Mouse (Mus musculus): ENCODE results near the gene Il13. TPM values are rescaled to one million over a fixed set of nuclear protein-coding genes. Genes with fewer than 3 reads are reported as not detected.

The Il13 gene
- polyA plus RNA-seq (2014; fragmentation: Nextera tagmentation; extraction: Ambion mirVana) = not detected in 2 replicates

GRCm38 (mm10) chr11:53634556-53634955 lies at the start of gene Il13:
Gene Il13 (minus strand): TSS chr11:53634702.
- no peaks in the 10 kb centered on the region for H3K9me3 ChIP-seq (ENCODE audit: control insufficient read depth, low read length)
- 92% methylated on average over 8 of the region's 8 CpGs for WGBS
- 0 out of 2 replicates have a peak, but pooled peaks cover 2% of the 10 kb centered on the region for H3K4me1 ChIP-seq (ENCODE audit: control insufficient read depth, insufficient read depth, low read length)
- ATAC-seq (ENCODE audit: low FRiP score, low TSS enrichment) (no peak), DNase-seq (no peak)
- no peak within 1 kb of the TSS for H3K4me2 ChIP-seq (ENCODE audit: low read length)
- H3K27me3 ChIP-seq (ENCODE audit: control insufficient read depth, insufficient read depth, low read length) = peaks cover 18% of the 10 kb centered on the region
- H3K9ac ChIP-seq (replicated peaks; ENCODE audit: low read length) = no peak within 1 kb of the TSS
- H3K27ac ChIP-seq (replicated peaks; ENCODE audit: low read depth, low read length) = no peak within 1 kb of the TSS
- H3K36me3 ChIP-seq (ENCODE audit: control insufficient read depth, insufficient read depth, low read length) = no peaks in the 10 kb centered on the region
- no peak within 1 kb of the TSS for H3K4me3 ChIP-seq (replicated peaks; ENCODE audit: low read depth, low read length)

GRCm38 (mm10) chr11:53682994-53683530 lies 48.6 kb upstream of the Il13 start:
- Histone ChIP-seq H3K4me1 (ENCODE audit: control insufficient read depth, insufficient read depth, low read length) (no peaks in the 10 kb centered on the region), H3K4me2 (ENCODE audit: low read length) (no peak overlapping the region), H3K27me3 (ENCODE audit: control insufficient read depth, insufficient read depth, low read length) (no peaks in the 10 kb centered on the region), H3K36me3 (ENCODE audit: control insufficient read depth, insufficient read depth, low read length) (peaks cover 23% of the 10 kb centered on the region), H3K9ac (replicated peaks; ENCODE audit: low read length) (no peak overlapping the region), H3K4me3 (replicated peaks; ENCODE audit: low read depth, low read length) (no peak overlapping the region), H3K9me3 (ENCODE audit: control insufficient read depth, low read length) (no peaks in the 10 kb centered on the region), H3K27ac (replicated peaks; ENCODE audit: low read depth, low read length) (no peak overlapping the region)
- ATAC-seq (ENCODE audit: low FRiP score, low TSS enrichment) (no peak), DNase-seq (no peak)
- WGBS = 95% methylated on average over 9 of the region's 9 CpGs

- no peaks in the 10 kb centered on the region for H3K9me3 ChIP-seq (ENCODE audit: control insufficient read depth, low read length)
- WGBS = 87% methylated on average over 2 of the region's 2 CpGs
- no peak overlapping the region for H3K9ac ChIP-seq (replicated peaks; ENCODE audit: low read length)
- no peak overlapping the region for H3K4me2 ChIP-seq (ENCODE audit: low read length)
- H3K36me3 ChIP-seq (ENCODE audit: control insufficient read depth, insufficient read depth, low read length) = peaks cover 27% of the 10 kb centered on the region
- H3K27ac ChIP-seq (replicated peaks; ENCODE audit: low read depth, low read length) = no peak overlapping the region
- ATAC-seq (ENCODE audit: low FRiP score, low TSS enrichment) (no peak), DNase-seq (no peak)
- H3K4me1 ChIP-seq (ENCODE audit: control insufficient read depth, insufficient read depth, low read length) = no peaks in the 10 kb centered on the region
- no peak overlapping the region for H3K4me3 ChIP-seq (replicated peaks; ENCODE audit: low read depth, low read length)
- no peaks in the 10 kb centered on the region for H3K27me3 ChIP-seq (ENCODE audit: control insufficient read depth, insufficient read depth, low read length)
These were observed 47.7 kb upstream of the Il13 start for GRCm38 (mm10) chr11:53682170-53682569.

- Histone ChIP-seq H3K4me3 (replicated peaks; ENCODE audit: low read depth, low read length) (no peak overlapping the region), H3K4me2 (ENCODE audit: low read length) (no peak overlapping the region), H3K27ac (replicated peaks; ENCODE audit: low read depth, low read length) (no peak overlapping the region), H3K9me3 (ENCODE audit: control insufficient read depth, low read length) (no peaks in the 10 kb centered on the region), H3K9ac (replicated peaks; ENCODE audit: low read length) (no peak overlapping the region), H3K36me3 (ENCODE audit: control insufficient read depth, insufficient read depth, low read length) (peaks cover 27% of the 10 kb centered on the region), H3K4me1 (ENCODE audit: control insufficient read depth, insufficient read depth, low read length) (no peaks in the 10 kb centered on the region), H3K27me3 (ENCODE audit: control insufficient read depth, insufficient read depth, low read length) (no peaks in the 10 kb centered on the region)
- WGBS = 92% methylated on average over 2 of the region's 2 CpGs
- DNase-seq (no peak), ATAC-seq (ENCODE audit: low FRiP score, low TSS enrichment) (no peak)
These were observed 47.2 kb upstream of the Il13 start for GRCm38 (mm10) chr11:53681686-53682085.

DNA sequence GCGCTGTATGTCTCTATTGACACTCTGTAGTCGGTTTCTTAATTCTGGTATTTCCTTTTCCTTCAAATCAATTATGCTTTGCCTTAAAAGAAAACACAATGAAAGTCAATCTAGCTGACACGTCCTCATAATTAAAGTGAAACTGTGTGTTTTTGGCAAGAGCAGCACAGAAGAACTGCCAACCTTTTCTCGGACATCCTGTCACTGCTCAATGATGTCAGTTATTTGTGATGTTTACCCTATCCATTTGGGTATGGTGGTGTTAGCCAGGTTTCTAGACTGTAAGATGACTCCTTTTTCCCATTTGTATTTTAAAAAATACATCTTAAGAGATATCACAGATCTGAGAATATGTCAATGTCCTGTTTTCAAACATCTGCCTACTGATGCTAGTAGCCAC lies 45.6 kb upstream of the Il13 start:
- Histone ChIP-seq H3K9ac (replicated peaks; ENCODE audit: low read length) (no peak overlapping the region), H3K27ac (replicated peaks; ENCODE audit: low read depth, low read length) (no peak overlapping the region), H3K27me3 (ENCODE audit: control insufficient read depth, insufficient read depth, low read length) (no peaks in the 10 kb centered on the region), H3K9me3 (ENCODE audit: control insufficient read depth, low read length) (no peaks in the 10 kb centered on the region), H3K4me1 (ENCODE audit: control insufficient read depth, insufficient read depth, low read length) (no peaks in the 10 kb centered on the region), H3K36me3 (ENCODE audit: control insufficient read depth, insufficient read depth, low read length) (peaks cover 25% of the 10 kb centered on the region), H3K4me2 (ENCODE audit: low read length) (no peak overlapping the region), H3K4me3 (replicated peaks; ENCODE audit: low read depth, low read length) (no peak overlapping the region)
- whole genome bisulfite sequencing = 92% methylated on average over 4 of the region's 4 CpGs
- DNase-seq (no peak), ATAC-seq (ENCODE audit: low FRiP score, low TSS enrichment) (no peak)

DNA sequence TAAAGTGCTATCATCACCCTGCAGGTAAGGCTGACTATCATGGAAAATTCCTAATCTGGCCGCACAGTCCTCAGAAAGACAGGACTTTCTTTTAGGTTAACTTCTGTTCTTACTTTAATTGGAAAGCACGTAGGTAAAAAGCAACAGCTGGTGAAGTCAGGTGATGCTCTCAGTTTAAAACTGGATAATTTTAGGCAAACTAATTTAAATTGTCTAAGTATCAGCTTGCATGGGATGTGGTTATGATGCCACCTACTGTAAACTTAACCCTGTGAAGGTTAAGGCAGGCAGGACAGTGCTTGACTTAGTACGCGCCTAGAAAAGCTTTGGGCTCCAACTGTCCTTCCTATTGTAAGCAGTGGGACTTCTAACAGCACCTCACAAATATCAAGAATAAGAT lies 36.9 kb upstream of the Il13 start:
- peaks cover 34% of the 10 kb centered on the region for H3K36me3 ChIP-seq (ENCODE audit: control insufficient read depth, insufficient read depth, low read length)
- H3K27me3 ChIP-seq (ENCODE audit: control insufficient read depth, insufficient read depth, low read length) = no peaks in the 10 kb centered on the region
- no peaks in the 10 kb centered on the region for H3K9me3 ChIP-seq (ENCODE audit: control insufficient read depth, low read length)
- no peak overlapping the region for H3K4me2 ChIP-seq (ENCODE audit: low read length)
- no peak overlapping the region for H3K27ac ChIP-seq (replicated peaks; ENCODE audit: low read depth, low read length)
- no peaks in the 10 kb centered on the region for H3K4me1 ChIP-seq (ENCODE audit: control insufficient read depth, insufficient read depth, low read length)
- ATAC-seq (ENCODE audit: low FRiP score, low TSS enrichment) (no peak), DNase-seq (no peak)
- no peak overlapping the region for H3K9ac ChIP-seq (replicated peaks; ENCODE audit: low read length)
- H3K4me3 ChIP-seq (replicated peaks; ENCODE audit: low read depth, low read length) = no peak overlapping the region
- WGBS = 97% methylated on average over 4 of the region's 4 CpGs

DNA sequence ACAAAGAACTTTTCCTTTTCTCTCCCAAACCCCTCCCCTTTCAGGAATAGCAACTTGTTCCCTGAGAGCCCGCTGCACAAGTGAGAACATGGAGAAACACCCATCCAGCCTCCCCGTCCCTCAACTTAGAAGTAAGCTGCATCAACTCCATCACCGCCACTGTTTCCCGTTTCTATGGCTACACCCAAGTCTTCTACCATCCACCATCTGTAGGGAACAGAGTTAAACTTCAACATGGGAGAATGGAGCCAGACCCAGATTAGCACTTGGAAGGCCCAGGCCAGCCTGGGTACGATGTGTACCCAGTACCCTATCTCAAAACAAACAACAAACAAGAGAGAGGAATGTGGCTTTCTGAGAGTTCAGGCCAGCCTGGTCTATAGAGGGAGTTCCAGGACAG lies 29.6 kb upstream of the Il13 start:
- no peaks in the 10 kb centered on the region for H3K9me3 ChIP-seq (ENCODE audit: control insufficient read depth, low read length)
- 87% methylated on average over 5 of the region's 5 CpGs for WGBS
- H3K9ac ChIP-seq (replicated peaks; ENCODE audit: low read length) = no peak overlapping the region

DNA sequence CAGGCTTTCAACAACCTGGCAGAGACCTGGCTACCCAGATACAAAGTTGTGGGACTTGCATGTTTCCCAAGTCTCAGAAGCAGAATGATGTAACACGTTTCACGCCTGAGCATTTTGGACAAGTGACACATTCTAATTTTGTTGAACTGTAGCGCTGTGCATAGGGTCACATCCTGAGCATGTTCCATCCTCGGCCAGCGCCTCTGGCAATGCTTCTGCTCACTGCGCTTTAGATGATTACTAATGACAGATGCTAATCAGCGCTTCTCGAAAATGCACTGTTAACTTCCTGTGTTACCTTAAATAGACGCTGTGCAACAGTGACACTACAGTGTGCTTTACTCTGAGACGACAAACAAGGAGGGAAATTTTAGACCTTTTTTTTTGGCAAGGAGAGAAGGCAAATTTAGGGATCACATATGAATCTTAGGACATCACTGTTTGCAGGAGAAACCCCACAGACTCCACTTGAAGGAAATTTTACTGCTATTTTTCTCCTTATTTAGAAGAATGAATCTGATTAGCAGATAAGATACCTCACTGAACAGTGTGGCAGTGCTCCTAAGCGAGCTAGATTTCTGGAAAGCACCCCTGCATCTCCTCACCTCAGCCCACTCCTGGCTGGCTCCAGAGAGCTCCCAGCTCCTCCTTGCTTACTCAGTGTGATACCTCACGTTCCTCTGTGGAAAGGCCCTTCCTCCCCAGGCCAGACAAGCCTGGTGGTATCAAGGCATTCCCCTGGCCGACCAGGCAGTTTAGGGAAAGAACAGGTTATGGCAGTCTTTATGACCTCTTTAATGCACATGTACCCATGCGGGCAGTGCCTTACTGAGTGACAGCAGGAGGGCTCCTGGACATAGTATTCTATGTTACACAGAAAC lies 28.5 kb upstream of the Il13 start:
- Histone ChIP-seq H3K4me1 (ENCODE audit: control insufficient read depth, insufficient read depth, low read length) (no peaks in the 10 kb centered on the region), H3K36me3 (ENCODE audit: control insufficient read depth, insufficient read depth, low read length) (peaks cover 17% of the 10 kb centered on the region), H3K4me3 (replicated peaks; ENCODE audit: low read depth, low read length) (no peak overlapping the region), H3K27ac (replicated peaks; ENCODE audit: low read depth, low read length) (no peak overlapping the region), H3K4me2 (ENCODE audit: low read length) (no peak overlapping the region), H3K9ac (replicated peaks; ENCODE audit: low read length) (no peak overlapping the region), H3K9me3 (ENCODE audit: control insufficient read depth, low read length) (no peaks in the 10 kb centered on the region), H3K27me3 (ENCODE audit: control insufficient read depth, insufficient read depth, low read length) (no peaks in the 10 kb centered on the region)
- 88% methylated on average over 14 of the region's 14 CpGs for WGBS
- DNase-seq = no peak
- ATAC-seq (ENCODE audit: low FRiP score, low TSS enrichment) = no peak

More for the DNA sequence above, 29.6 kb upstream of the Il13 start:
- no peak for ATAC-seq (ENCODE audit: low FRiP score, low TSS enrichment)
- H3K27me3 ChIP-seq (ENCODE audit: control insufficient read depth, insufficient read depth, low read length) = no peaks in the 10 kb centered on the region
- H3K36me3 ChIP-seq (ENCODE audit: control insufficient read depth, insufficient read depth, low read length) = peaks cover 22% of the 10 kb centered on the region
- H3K4me3 ChIP-seq (replicated peaks; ENCODE audit: low read depth, low read length) = no peak overlapping the region
- no peaks in the 10 kb centered on the region for H3K4me1 ChIP-seq (ENCODE audit: control insufficient read depth, insufficient read depth, low read length)
- no peak overlapping the region for H3K27ac ChIP-seq (replicated peaks; ENCODE audit: low read depth, low read length)
- no peak overlapping the region for H3K4me2 ChIP-seq (ENCODE audit: low read length)
- DNase-seq = no peak

GRCm38 (mm10) chr11:53657828-53658227 lies 23.3 kb upstream of the Il13 start:
- Histone ChIP-seq H3K9ac (replicated peaks; ENCODE audit: low read length) (no peak overlapping the region), H3K4me2 (ENCODE audit: low read length) (no peak overlapping the region), H3K27ac (replicated peaks; ENCODE audit: low read depth, low read length) (no peak overlapping the region), H3K4me1 (ENCODE audit: control insufficient read depth, insufficient read depth, low read length) (no peaks in the 10 kb centered on the region), H3K4me3 (replicated peaks; ENCODE audit: low read depth, low read length) (no peak overlapping the region), H3K9me3 (ENCODE audit: control insufficient read depth, low read length) (no peaks in the 10 kb centered on the region), H3K27me3 (ENCODE audit: control insufficient read depth, insufficient read depth, low read length) (no peaks in the 10 kb centered on the region), H3K36me3 (ENCODE audit: control insufficient read depth, insufficient read depth, low read length) (peaks cover 7% of the 10 kb centered on the region; the same call in 1 of the 2 replicates)
- 92% methylated on average over 6 of the region's 6 CpGs for WGBS
- no peak for ATAC-seq (ENCODE audit: low FRiP score, low TSS enrichment)
- DNase-seq = no peak

All from midbrain, embryonic 14.5 days (tissue).